Mouse (Mus musculus) liver, embryonic 16.5 days (tissue): Measurements from ENCODE around the gene Sall1. TPM values are rescaled to one million over a fixed set of nuclear protein-coding genes. Genes with fewer than 3 reads are reported as not detected.

Experiments
- ATAC-seq: fragments of 200-750 bp; cut with Nextera tagmentation; 2 replicates; pipeline ENCODE4 v1.8.0; 2017; ENCODE audit warnings: low read depth, mild to moderate bottlenecking, moderate number of reproducible peaks, moderate library complexity
- H3K27ac ChIP-seq: fragments of 300-500 bp; sonication (generic); 2 replicates; pipeline ENCODE4 v1.5.1; 2014; ENCODE audit warnings: mild to moderate bottlenecking, low read length
- H3K27me3 ChIP-seq: fragments of 300-500 bp; sonication (generic); 2 replicates; pipeline ENCODE4 v1.6.1; 2014; ENCODE audit warnings: low read depth, low read length, mixed read lengths; ENCODE audit not compliant: control insufficient read depth, insufficient read depth
- H3K36me3 ChIP-seq: fragments of 300-500 bp; sonication (generic); 2 replicates; pipeline ENCODE4 v1.6.1; 2014; ENCODE audit warnings: mild to moderate bottlenecking; ENCODE audit not compliant: control insufficient read depth, insufficient read depth
- H3K4me1 ChIP-seq: fragments of 300-500 bp; sonication (generic); 2 replicates; pipeline ENCODE4 v1.6.1; 2014; ENCODE audit warnings: low read depth, low read length, mixed read lengths; ENCODE audit not compliant: control insufficient read depth
- H3K4me2 ChIP-seq: fragments of 300-500 bp; sonication (generic); 2 replicates; pipeline ENCODE4 v1.6.1; 2014; ENCODE audit warnings: low read depth, low read length, mixed read lengths
- H3K4me3 ChIP-seq: fragments of 300-500 bp; sonication (generic); 2 replicates; pipeline ENCODE4 v1.5.1; 2014; ENCODE audit warnings: low read depth, mild to moderate bottlenecking, low read length
- H3K9ac ChIP-seq: fragments of 300-500 bp; sonication (generic); 2 replicates; pipeline ENCODE4 v1.6.1; 2014; ENCODE audit warnings: low read depth, low read length
- H3K9me3 ChIP-seq: fragments of 300-500 bp; sonication (generic); replicated peaks from 2 replicates; pipeline ENCODE4 v1.6.1; 2016; ENCODE audit warnings: low read length; ENCODE audit not compliant: control insufficient read depth
- WGBS: fragments of 180-500 bp; shearing (Covaris S2); extraction: QIAGEN DNeasy Blood & Tissue Kit; methylation state at CpG from one replicate; pipeline ENCODE4 v1.1.7; 2014; ENCODE audit not compliant: insufficient replicate concordance; 5-methylcytosine and 5-hydroxymethylcytosine counted together
- polyA plus RNA-seq: library from polyadenylated mRNA; unstranded; fragments of >200 nt; fragmentation: Nextera tagmentation; extraction: Ambion mirVana; gene quantifications from 2 replicates; pipeline ENCODE4 v1.2.1, GENCODE M21; 2015

The Sall1 gene
- polyA plus RNA-seq, 1 experiment from 2014 or later = 1.3 TPM

DNA sequence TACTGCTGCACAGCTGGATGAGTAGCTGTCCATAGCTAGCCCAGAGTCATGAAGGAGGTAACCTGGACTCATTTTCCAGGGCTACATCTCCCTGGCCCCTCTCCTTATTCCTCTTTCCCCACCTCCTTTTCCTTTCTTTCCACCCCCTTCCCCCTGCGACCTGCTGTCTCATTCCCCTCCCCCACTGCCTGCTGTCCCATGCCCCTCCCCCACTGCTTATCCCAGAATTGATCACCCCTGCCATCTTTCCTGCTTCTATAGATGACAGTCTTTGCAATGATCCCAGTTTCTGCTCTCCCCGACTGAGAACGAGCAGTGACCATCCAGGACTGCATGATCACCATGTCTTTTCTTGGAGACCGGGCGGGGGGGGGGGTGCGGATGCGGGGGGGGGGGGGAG, 35.2 kb downstream of the Sall1 start:
- 18% methylated on average over 6 of the region's 7 CpGs for WGBS
- ATAC-seq = no peak
- Histone ChIP-seq H3K9me3 (no peaks in the 10 kb centered on the region), H3K27ac (no peak overlapping the region), H3K9ac (no peak overlapping the region), H3K4me3 (no peak overlapping the region), H3K36me3 (no peaks in the 10 kb centered on the region), H3K4me2 (no peak overlapping the region), H3K4me1 (no peaks in the 10 kb centered on the region), H3K27me3 (peaks cover 16% of the 10 kb centered on the region)

DNA sequence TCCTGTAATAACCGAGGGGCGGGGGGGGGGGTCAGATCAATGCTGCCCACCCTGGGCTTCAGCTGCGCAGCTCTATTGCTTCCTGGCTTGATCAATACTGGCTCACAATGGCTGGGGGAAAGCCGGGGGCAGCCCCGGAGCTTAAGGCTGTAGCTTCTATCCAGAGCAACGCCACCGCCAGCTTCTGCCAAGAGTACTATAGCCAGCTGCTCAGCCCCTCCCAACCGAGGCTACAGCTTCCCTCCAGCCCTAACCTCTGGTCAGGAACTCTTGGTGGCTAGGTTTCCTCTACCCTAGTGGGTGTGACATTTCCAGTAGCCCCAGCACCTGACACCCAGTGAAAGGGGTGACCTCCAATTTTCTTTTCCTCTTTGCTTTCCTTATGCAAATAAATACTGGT, 36.8 kb downstream of the Sall1 start:
- Histone ChIP-seq H3K4me3 (no peak overlapping the region), H3K4me1 (no peaks in the 10 kb centered on the region), H3K27ac (no peak overlapping the region), H3K9ac (no peak overlapping the region), H3K4me2 (peak overlapping the region; percentile 52; the same call in 1 of the 2 replicates), H3K9me3 (no peaks in the 10 kb centered on the region), H3K36me3 (no peaks in the 10 kb centered on the region), H3K27me3 (peaks cover 16% of the 10 kb centered on the region)
- ATAC-seq = no peak
- WGBS = 3% methylated on average over 8 of the region's 8 CpGs

DNA sequence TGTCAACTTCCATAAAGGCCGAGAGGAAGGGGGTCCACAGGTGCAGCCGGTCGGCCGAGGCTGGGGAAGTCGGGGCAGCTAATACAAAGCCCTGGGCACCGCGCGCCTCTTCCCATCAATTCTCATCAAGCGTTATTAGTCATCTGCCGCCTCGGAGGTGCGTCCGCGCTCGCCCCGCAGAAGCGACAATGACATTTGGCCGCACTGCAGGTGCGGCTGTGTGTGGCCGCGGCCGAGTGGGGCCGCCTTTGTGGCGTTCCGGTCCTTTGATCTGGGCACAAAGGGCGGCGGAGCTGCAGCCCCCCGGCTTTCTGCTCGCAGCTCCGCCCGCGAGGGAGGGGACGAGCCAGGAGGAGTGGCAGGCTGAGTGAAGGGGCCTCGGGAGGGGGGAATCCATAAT, 37.5 kb downstream of the Sall1 start:
- Histone ChIP-seq H3K9ac (peak overlapping the region; percentile 8; the same call in 1 of the 2 replicates), H3K4me3 (peak overlapping the region; percentile 48), H3K36me3 (no peaks in the 10 kb centered on the region), H3K9me3 (no peaks in the 10 kb centered on the region), H3K4me2 (peak overlapping the region; percentile 52), H3K4me1 (no peaks in the 10 kb centered on the region), H3K27me3 (peaks cover 16% of the 10 kb centered on the region), H3K27ac (no peak overlapping the region)
- ATAC-seq = peak; percentile 41; the same call in 1 of the 2 replicates
- WGBS = 2% methylated on average over 34 of the region's 34 CpGs

DNA sequence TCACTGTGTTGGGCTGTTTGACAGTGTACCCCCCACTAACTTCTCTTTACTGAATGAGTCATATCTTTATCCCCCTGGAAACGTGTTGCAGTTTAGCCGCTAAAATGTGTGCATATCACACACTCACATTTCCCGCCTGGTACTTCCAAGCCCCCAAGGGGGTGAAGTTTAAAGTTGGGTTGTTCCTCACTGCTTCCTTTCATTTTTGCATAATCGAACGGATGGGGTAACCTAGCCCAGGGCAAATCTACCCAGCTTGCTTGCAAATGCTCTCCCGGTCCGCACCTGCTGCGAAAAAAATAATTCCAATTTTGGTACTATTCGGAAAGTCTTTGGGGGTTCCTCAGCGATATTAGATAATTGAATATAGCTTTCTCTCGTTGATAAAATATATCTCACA, 38.2 kb downstream of the Sall1 start:
- no peak overlapping the region for H3K27ac ChIP-seq
- H3K9me3 ChIP-seq = no peaks in the 10 kb centered on the region
- H3K9ac ChIP-seq = no peak overlapping the region
- no peaks in the 10 kb centered on the region for H3K36me3 ChIP-seq
- peak overlapping the region; percentile 52; the same call in 1 of the 2 replicates for H3K4me2 ChIP-seq
- ATAC-seq = no peak
- H3K4me3 ChIP-seq = peak overlapping the region; percentile 48; the same call in 1 of the 2 replicates
- peaks cover 16% of the 10 kb centered on the region for H3K27me3 ChIP-seq
- 33% methylated on average over 11 of the region's 11 CpGs for WGBS
- no peaks in the 10 kb centered on the region for H3K4me1 ChIP-seq

DNA sequence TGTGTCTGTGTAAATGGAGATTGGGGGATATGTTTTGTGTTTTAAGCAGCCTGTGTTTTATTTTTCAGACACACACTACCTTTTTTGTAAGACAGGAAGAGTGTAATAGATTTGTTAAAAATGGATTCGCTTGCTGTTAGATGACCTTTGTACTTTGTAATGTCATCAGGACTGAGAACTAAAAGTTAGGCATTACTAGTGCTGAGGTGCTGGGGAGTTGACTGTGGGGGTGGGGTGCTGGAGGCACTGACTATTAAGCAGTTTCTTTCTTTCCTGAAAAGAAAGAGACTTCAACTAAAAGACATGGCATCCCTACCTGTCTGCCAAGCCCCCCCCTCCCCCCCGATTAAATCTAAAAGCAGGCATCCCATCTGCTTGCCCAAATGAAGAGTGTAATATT, 39.9 kb downstream of the Sall1 start:
- Histone ChIP-seq H3K4me2 (no peak overlapping the region), H3K36me3 (no peaks in the 10 kb centered on the region), H3K27me3 (peaks cover 16% of the 10 kb centered on the region), H3K9me3 (no peaks in the 10 kb centered on the region), H3K4me1 (no peaks in the 10 kb centered on the region), H3K27ac (peak overlapping the region; percentile 41; the same call in 1 of the 2 replicates), H3K9ac (no peak overlapping the region), H3K4me3 (no peak overlapping the region)
- WGBS = 39% methylated on average over 2 of the region's 2 CpGs
- ATAC-seq = 0 out of 2 replicates have a peak, but pooled peaks have one; percentile 48

DNA sequence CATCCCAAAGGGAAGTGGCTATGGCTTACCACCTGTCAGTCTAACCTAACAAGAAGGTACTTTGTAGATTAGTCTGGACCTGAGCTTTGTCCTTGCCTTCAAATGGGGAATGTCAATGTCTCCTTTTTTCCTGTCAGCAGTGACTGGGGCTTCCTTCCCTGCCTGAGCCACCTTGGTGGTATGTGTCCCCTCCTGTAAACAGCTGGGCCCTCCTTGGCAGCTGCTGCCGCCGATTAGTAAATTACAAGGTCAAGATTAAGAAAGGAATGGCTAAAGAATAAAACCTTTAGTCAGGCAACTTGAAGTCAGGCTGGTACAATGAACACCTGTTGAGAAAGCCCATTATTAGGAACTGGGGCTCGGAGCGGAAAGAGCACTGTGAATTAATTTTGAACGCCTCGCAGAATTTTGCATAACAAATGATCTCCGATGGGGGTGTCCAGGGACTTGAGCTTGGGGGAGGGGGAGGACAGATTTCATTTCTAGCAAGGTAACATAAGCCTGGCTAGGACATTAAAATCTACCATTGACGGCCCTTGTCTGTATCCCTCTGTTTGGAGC, 40.5 kb downstream of the Sall1 start:
- Histone ChIP-seq H3K27ac (peak overlapping the region; percentile 41), H3K27me3 (peaks cover 16% of the 10 kb centered on the region), H3K4me3 (no peak overlapping the region), H3K9me3 (no peaks in the 10 kb centered on the region), H3K4me2 (no peak overlapping the region), H3K4me1 (no peaks in the 10 kb centered on the region), H3K9ac (no peak overlapping the region), H3K36me3 (no peaks in the 10 kb centered on the region)
- no peak for ATAC-seq
- 56% methylated on average over 8 of the region's 8 CpGs for WGBS

DNA sequence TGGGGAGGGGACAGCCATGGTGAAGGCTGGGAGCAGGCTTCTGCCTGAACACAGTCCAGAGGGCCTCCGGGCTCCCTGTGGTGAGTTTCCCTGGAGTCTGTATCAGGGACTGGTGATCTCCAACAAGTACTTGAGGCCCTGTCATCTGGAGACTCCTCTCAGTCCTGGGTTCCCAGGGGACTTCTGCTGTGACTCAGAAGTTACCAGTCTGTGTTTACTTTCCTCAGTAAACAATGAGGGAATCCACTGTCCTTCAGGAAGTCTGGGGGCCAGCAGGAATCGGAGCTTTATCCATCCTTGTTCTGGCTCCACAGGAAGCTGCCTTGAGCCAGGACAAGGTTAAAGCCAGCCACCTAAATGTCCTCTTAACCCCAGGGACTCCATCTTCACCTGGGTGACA, 41.8 kb downstream of the Sall1 start:
- no peaks in the 10 kb centered on the region for H3K4me1 ChIP-seq
- H3K4me2 ChIP-seq = no peak overlapping the region
- no peaks in the 10 kb centered on the region for H3K36me3 ChIP-seq
- no peaks in the 10 kb centered on the region for H3K9me3 ChIP-seq
- no peak overlapping the region for H3K4me3 ChIP-seq
- 46% methylated on average over 2 of the region's 2 CpGs for WGBS
- ATAC-seq = no peak
- no peak overlapping the region for H3K9ac ChIP-seq
- no peak overlapping the region for H3K27ac ChIP-seq
- peaks cover 14% of the 10 kb centered on the region for H3K27me3 ChIP-seq

DNA sequence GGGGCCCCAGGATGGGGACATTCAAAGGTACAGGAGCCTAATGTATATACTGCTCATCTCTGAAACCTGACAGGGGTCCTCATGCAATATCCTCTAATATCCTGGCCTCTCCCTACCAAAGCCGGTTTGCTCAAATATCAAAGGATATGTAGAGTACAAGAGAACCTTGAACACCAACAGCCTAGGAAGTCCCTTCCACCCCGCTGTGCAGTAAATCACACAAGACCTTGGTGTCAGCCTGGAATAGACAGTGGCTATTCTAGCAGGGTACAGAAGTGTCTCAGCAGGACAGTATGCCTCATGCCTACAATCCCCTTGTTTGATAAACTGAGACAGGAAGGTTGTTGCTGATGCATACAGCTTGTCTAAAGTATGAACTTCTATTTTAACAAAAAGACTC, 46.7 kb downstream of the Sall1 start:
- no peaks in the 10 kb centered on the region for H3K36me3 ChIP-seq
- H3K4me1 ChIP-seq = no peaks in the 10 kb centered on the region
- no peak overlapping the region for H3K27ac ChIP-seq
- no peaks in the 10 kb centered on the region for H3K27me3 ChIP-seq
- ATAC-seq = no peak
- no peak overlapping the region for H3K9ac ChIP-seq
- H3K9me3 ChIP-seq = no peaks in the 10 kb centered on the region
- H3K4me2 ChIP-seq = no peak overlapping the region
- H3K4me3 ChIP-seq = no peak overlapping the region
- 81% methylated on average over 2 of the region's 2 CpGs for WGBS

DNA sequence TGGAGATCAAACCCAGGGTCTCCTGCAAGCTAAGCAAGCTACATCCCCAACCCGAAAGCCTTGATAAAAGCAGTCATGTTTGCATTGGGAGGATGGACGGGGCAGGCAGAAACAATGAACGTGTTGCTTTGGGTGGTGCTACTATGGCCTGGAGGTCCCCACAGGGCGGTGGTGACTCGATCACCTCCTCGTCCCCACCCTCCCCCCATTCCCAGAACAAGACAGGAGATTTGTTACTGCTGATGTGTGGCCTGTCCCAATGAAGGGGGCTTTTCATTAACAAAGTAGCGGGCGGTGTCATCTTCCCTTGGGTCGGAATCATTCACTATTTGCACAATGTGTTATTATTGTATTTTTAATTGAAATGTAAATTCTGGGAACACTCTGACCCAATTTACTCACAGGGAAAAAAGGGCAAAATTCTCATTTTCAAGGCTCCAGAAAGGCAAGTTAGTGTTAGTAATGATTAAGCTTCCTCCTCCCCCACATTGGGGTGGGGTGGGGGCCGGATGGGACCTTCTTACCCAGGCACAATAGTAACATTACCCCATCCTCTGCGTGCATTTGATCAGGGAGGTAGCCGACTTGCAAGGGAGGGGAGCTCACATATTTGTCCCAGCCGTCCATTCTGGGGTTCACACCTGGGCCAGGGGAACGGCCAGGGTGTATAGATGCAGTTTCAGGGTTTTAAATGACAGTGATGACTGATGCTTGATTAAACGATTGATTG, 52.0 kb downstream of the Sall1 start:
- no peak overlapping the region for H3K4me3 ChIP-seq
- H3K9ac ChIP-seq = no peak overlapping the region
- no peak overlapping the region for H3K4me2 ChIP-seq
- ATAC-seq = no peak
- H3K4me1 ChIP-seq = no peaks in the 10 kb centered on the region; the same call in 1 of the 2 replicates
- H3K27me3 ChIP-seq = no peaks in the 10 kb centered on the region
- H3K36me3 ChIP-seq = no peaks in the 10 kb centered on the region
- no peak overlapping the region for H3K27ac ChIP-seq
- 55% methylated on average over 15 of the region's 15 CpGs for WGBS
- H3K9me3 ChIP-seq = no peaks in the 10 kb centered on the region
